Mouse (Mus musculus) heart, adult 2 months (tissue): Measurements from ENCODE around the gene Birc3.

ENCODE experiments used
- CTCF ChIP-seq: fragments of 200-600 bp; IDR thresholded peaks from 2 replicates; pipeline ENCODE4 v1.8.1; 2022; ENCODE audit warnings: antibody characterized with exemption, mild to moderate bottlenecking, moderate library complexity
- EP300 ChIP-seq: fragments of 200-500 bp; IDR thresholded peaks from 2 replicates; pipeline ENCODE4 v1.6.1; 2011; ENCODE audit warnings: low read depth, low read length, control low read depth; ENCODE audit not compliant: insufficient read depth
- POLR2A ChIP-seq: fragments of 200-500 bp; IDR thresholded peaks from 2 replicates; pipeline ENCODE4 v1.6.1; 2011; ENCODE audit warnings: mild to moderate bottlenecking, low read depth, low read length, control low read depth; ENCODE audit not compliant: insufficient read depth

DNA sequence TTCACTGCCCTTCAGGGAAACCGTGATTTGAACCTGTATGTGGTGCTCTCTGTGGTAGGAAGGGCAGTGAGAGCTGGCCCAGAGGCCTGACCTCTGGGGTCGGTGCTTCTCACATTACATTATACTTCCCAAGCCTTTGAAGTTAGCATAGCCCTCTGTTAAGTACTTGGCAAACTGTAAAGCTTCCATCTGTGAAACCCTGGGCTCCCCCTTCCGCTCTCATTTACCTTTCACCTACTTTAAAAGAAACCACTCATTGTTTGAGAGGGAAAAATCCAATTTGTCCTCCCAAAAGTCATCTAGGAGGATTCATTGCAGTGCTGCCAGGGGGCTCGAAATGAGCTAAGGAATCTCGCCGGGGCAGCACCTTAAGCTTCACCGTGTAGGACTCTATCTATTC is 29.3 kb upstream of the Birc3 start:
- TF ChIP-seq CTCF, result no peak
- TF ChIP-seq EP300, result no peak
- TF ChIP-seq POLR2A, result no peak
